ENCODE assay signal across 8 mouse cellular contexts in genomic region chr6:134984748-134985147, GRCm38 (mm10). TPM values are rescaled to one million over a fixed set of nuclear protein-coding genes. Genes with fewer than 3 reads are reported as not detected.
DNase-seq lines count a peak whose midpoint lies in the region; ATAC-seq lines count a peak whose summit lies in the region.

No protein-coding gene starts in this region.

- H3K9ac ChIP-seq in hindbrain, embryonic 16.5 days (ENCODE audit: low read depth, low read length): no peak overlapping the region
- H3K9ac ChIP-seq in lung, embryonic 16.5 days (ENCODE audit: low read length): no peak overlapping the region

- peak; percentile 23 for DNase-seq in adrenal gland, postnatal 10 days
- no peak for DNase-seq in adrenal gland, postnatal 14 days
- DNase-seq in spleen, adult 12 weeks (ENCODE audit: low spot score): peak; percentile 44
- DNase-seq in spleen, adult 18-20 months: no peak
- DNase-seq in thymus, postnatal 25 days: peak; percentile 45
- DNase-seq in layer of hippocampus, adult 11-12 months (ENCODE audit: low spot score): no peak

- no peak overlapping the region for H3K4me3 ChIP-seq in hindbrain, embryonic 16.5 days (ENCODE audit: low read length)
- H3K4me3 ChIP-seq in lung, embryonic 16.5 days (ENCODE audit: low read length): no peak overlapping the region

- H3K36me3 ChIP-seq in hindbrain, embryonic 16.5 days (ENCODE audit: control insufficient read depth, insufficient read depth, low read length): no peaks in the 10 kb centered on the region
- H3K36me3 ChIP-seq in lung, embryonic 16.5 days (ENCODE audit: control insufficient read depth, insufficient read depth, low read length): no peaks in the 10 kb centered on the region

- H3K27me3 ChIP-seq in hindbrain, embryonic 16.5 days (replicated peaks; ENCODE audit: control insufficient read depth, insufficient read depth, low read length): no peaks in the 10 kb centered on the region
- H3K27me3 ChIP-seq in lung, embryonic 16.5 days (ENCODE audit: control insufficient read depth, insufficient read depth, low read depth, low read length): peaks cover 3% of the 10 kb centered on the region; the same call in 1 of the 2 replicates

- ATAC-seq in hindbrain, embryonic 16.5 days: peak; percentile 50; the same call in 1 of the 2 replicates
- ATAC-seq in lung, embryonic 16.5 days (ENCODE audit: low read depth): peak; percentile 30; the same call in 1 of the 2 replicates

- no peaks in the 10 kb centered on the region for H3K9me3 ChIP-seq in hindbrain, embryonic 16.5 days (ENCODE audit: control insufficient read depth, low read length)
- H3K9me3 ChIP-seq in lung, embryonic 16.5 days (ENCODE audit: control insufficient read depth, low read length): no peaks in the 10 kb centered on the region

- H3K4me1 ChIP-seq in hindbrain, embryonic 16.5 days (ENCODE audit: control insufficient read depth, insufficient read depth, low read depth, low read length): peaks cover 4% of the 10 kb centered on the region; the same call in 1 of the 2 replicates
- peaks cover 10% of the 10 kb centered on the region for H3K4me1 ChIP-seq in lung, embryonic 16.5 days (replicated peaks; ENCODE audit: control insufficient read depth, insufficient read depth, low read length)

- WGBS in hindbrain, embryonic 16.5 days: 74% methylated on average over 3 of the region's 3 CpGs
- 59% methylated on average over 3 of the region's 3 CpGs for WGBS in lung, embryonic 16.5 days

- no peak overlapping the region for H3K4me2 ChIP-seq in hindbrain, embryonic 16.5 days (ENCODE audit: low read length)
- no peak overlapping the region for H3K4me2 ChIP-seq in lung, embryonic 16.5 days (ENCODE audit: low read depth, low read length)

- H3K27ac ChIP-seq in hindbrain, embryonic 16.5 days (ENCODE audit: low read depth, low read length): no peak overlapping the region
- no peak overlapping the region for H3K27ac ChIP-seq in lung, embryonic 16.5 days (ENCODE audit: low read length)

RNA-seq across cellular contexts. Expression of gene Apold1, which starts 3.2 kb away (rescaled TPM):
- 10 to 100 TPM in 1 of 2 experiments, 1 to 10 TPM in 1; 6.7 to 38.4 TPM for total RNA-seq in adrenal gland, postnatal 10 days (2021)
- total RNA-seq in adrenal gland, postnatal 14 days (2021): 12.0 and 18.0 TPM in 2 replicates
- 4.4 and 5.7 TPM in 2 replicates for polyA plus RNA-seq in hindbrain, embryonic 16.5 days (2015; fragmentation: Nextera tagmentation; extraction: Ambion mirVana)
- 1.8 and 1.9 TPM in 2 replicates for polyA plus RNA-seq in lung, embryonic 16.5 days (2015; fragmentation: Nextera tagmentation; extraction: Ambion mirVana)

RNA-seq across cellular contexts. Expression of gene Ddx47, which starts 26.7 kb away (rescaled TPM):
- 10 to 100 TPM; 57.4 to 61.4 TPM for total RNA-seq in adrenal gland, postnatal 10 days (2021)
- total RNA-seq in adrenal gland, postnatal 14 days (2021): 56.9 and 61.2 TPM in 2 replicates
- polyA plus RNA-seq in hindbrain, embryonic 16.5 days (2015; fragmentation: Nextera tagmentation; extraction: Ambion mirVana): 74.2 and 78.7 TPM in 2 replicates
- polyA plus RNA-seq in lung, embryonic 16.5 days (2015; fragmentation: Nextera tagmentation; extraction: Ambion mirVana): 123 and 131 TPM in 2 replicates

Comparison
In these comparisons a context has a peak if more than half of its experiments do, and no peak if none do; other contexts are left out.
1. DNase-seq: peak in adrenal gland, postnatal 10 days (single experiment), spleen, adult 12 weeks (single experiment) and thymus, postnatal 25 days (single experiment); none in adrenal gland, postnatal 14 days (single experiment), spleen, adult 18-20 months (0 of 2) and layer of hippocampus, adult 11-12 months (single experiment).